Comparison of ENCODE assay signal across 7 mouse cellular contexts in the genomic region with DNA sequence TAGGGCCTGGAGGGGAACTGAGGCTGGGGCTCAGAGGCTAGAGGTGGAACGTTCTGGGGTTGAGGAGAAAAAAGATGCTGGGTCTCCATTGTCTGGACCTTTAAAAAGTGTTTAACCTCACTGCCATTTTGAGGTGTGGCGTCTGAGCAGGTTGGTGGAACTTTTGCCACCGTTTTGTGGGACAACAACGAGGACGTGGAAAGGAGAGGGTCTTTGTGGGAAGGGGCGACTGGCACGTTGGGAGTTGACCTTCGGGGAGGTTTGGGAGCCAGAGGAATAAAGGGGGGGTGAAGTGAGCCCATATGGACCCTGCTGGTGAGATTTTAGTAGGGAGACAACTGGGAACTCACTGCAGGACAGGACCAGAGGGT. TPM values are rescaled to one million over a fixed set of nuclear protein-coding genes. Genes with fewer than 3 reads are reported as not detected.
DNase-seq lines count a peak whose midpoint lies in the region; ATAC-seq and TF ChIP-seq lines count a peak whose summit lies in the region.

No protein-coding gene starts in this region.

- intact Hi-C loops in left cerebral cortex, postnatal 14 days (cut with DNase I) = no loop called here

- H3K27me3 ChIP-seq in lung, embryonic 15.5 days = no peaks in the 10 kb centered on the region
- H3K27me3 ChIP-seq in embryonic facial prominence, embryonic 15.5 days = no peaks in the 10 kb centered on the region
- no peaks in the 10 kb centered on the region for H3K27me3 ChIP-seq in limb, embryonic 11.5 days (ENCODE audit: control insufficient read depth, insufficient read depth, low read length)

- H3K4me1 ChIP-seq in lung, embryonic 15.5 days = peaks cover 19% of the 10 kb centered on the region
- peaks cover 22% of the 10 kb centered on the region for H3K4me1 ChIP-seq in embryonic facial prominence, embryonic 15.5 days
- peaks cover 6% of the 10 kb centered on the region; the same call in 1 of the 2 replicates for H3K4me1 ChIP-seq in limb, embryonic 11.5 days (ENCODE audit: control insufficient read depth, insufficient read depth, low read length)
- no peaks in the 10 kb centered on the region; the same call in 1 of the 2 replicates for H3K4me1 ChIP-seq in olfactory bulb, adult 2 months (ENCODE audit: control insufficient read depth, insufficient read depth, low read length)

- peak overlapping the region; percentile 61 for H3K4me2 ChIP-seq in lung, embryonic 15.5 days
- peak overlapping the region; percentile 73 for H3K4me2 ChIP-seq in embryonic facial prominence, embryonic 15.5 days (replicated peaks)
- peak overlapping the region; percentile 86 for H3K4me2 ChIP-seq in limb, embryonic 11.5 days (ENCODE audit: low read depth, severe bottlenecking)

- TF ChIP-seq POLR2A in olfactory bulb, adult 2 months (IDR thresholded peaks at IDR 0.05; ENCODE audit: insufficient read depth, low read depth, low read length) = no peak

- peak overlapping the region; percentile 82 for H3K4me3 ChIP-seq in lung, embryonic 15.5 days
- H3K4me3 ChIP-seq in embryonic facial prominence, embryonic 15.5 days (replicated peaks) = peak overlapping the region; percentile 79
- peak overlapping the region; percentile 55 for H3K4me3 ChIP-seq in limb, embryonic 11.5 days (ENCODE audit: low read depth, low read length)
- H3K4me3 ChIP-seq in olfactory bulb, adult 2 months (ENCODE audit: insufficient read depth, low read depth, low read length) = peak overlapping the region; percentile 76

- H3K27ac ChIP-seq in lung, embryonic 15.5 days = peak overlapping the region; percentile 84
- H3K27ac ChIP-seq in embryonic facial prominence, embryonic 15.5 days (replicated peaks) = peak overlapping the region; percentile 89
- peak overlapping the region; percentile 73 for H3K27ac ChIP-seq in limb, embryonic 11.5 days (replicated peaks; ENCODE audit: low read depth, low read length)
- peak overlapping the region; percentile 35 for H3K27ac ChIP-seq in olfactory bulb, adult 2 months (ENCODE audit: insufficient read depth, low read depth, low read length)

- 0% methylated on average over 8 of the region's 8 CpGs for WGBS in lung, embryonic 15.5 days
- under 1% methylated on average over 8 of the region's 8 CpGs for WGBS in embryonic facial prominence, embryonic 15.5 days
- WGBS in limb, embryonic 11.5 days = 0% methylated on average over 8 of the region's 8 CpGs
- WGBS in olfactory bulb, adult 2 months = under 1% methylated on average over 8 of the region's 8 CpGs

- DNase-seq in lung, postnatal 14 days = no peak
- no peak for DNase-seq in limb, embryonic 11.5 days (ENCODE audit: low spot score)
- no peak for DNase-seq in layer of hippocampus, adult 8-10 months (ENCODE audit: low spot score in 2 of 2)
- no peak for DNase-seq in left cerebral cortex, postnatal 14 days (ENCODE audit: low spot score in 2 of 2)

- no peaks in the 10 kb centered on the region for H3K9me3 ChIP-seq in lung, embryonic 15.5 days
- no peaks in the 10 kb centered on the region for H3K9me3 ChIP-seq in embryonic facial prominence, embryonic 15.5 days (replicated peaks)
- no peaks in the 10 kb centered on the region for H3K9me3 ChIP-seq in limb, embryonic 11.5 days (ENCODE audit: control insufficient read depth, low read length)

- peaks cover 66% of the 10 kb centered on the region for H3K36me3 ChIP-seq in lung, embryonic 15.5 days
- H3K36me3 ChIP-seq in embryonic facial prominence, embryonic 15.5 days = peaks cover 71% of the 10 kb centered on the region
- peaks cover 41% of the 10 kb centered on the region for H3K36me3 ChIP-seq in limb, embryonic 11.5 days (ENCODE audit: control insufficient read depth, insufficient read depth, low read length)

- no peak for TF ChIP-seq CTCF in olfactory bulb, adult 2 months (IDR thresholded peaks at IDR 0.05; ENCODE audit: insufficient read depth, low read depth, low read length)

- ATAC-seq in lung, embryonic 15.5 days (ENCODE audit: borderline replicate concordance, extremely low read depth, low FRiP score, low TSS enrichment) = no peak
- no peak; the same call in 1 of the 2 replicates for ATAC-seq in embryonic facial prominence, embryonic 15.5 days (ENCODE audit: insufficient number of reproducible peaks, low FRiP score, low TSS enrichment, low read depth)
- ATAC-seq in limb, embryonic 11.5 days (ENCODE audit: insufficient number of reproducible peaks, low FRiP score, low TSS enrichment, low read depth) = no peak

- peak overlapping the region; percentile 91 for H3K9ac ChIP-seq in lung, embryonic 15.5 days
- H3K9ac ChIP-seq in embryonic facial prominence, embryonic 15.5 days = peak overlapping the region; percentile 87
- H3K9ac ChIP-seq in limb, embryonic 11.5 days (ENCODE audit: low read length) = peak overlapping the region; percentile 87

RNA-seq across cellular contexts. Expression of a gene that starts 0.5 kb away (rescaled TPM):
- 420 and 427 TPM in 2 replicates for polyA plus RNA-seq in lung, embryonic 15.5 days (2015; fragmentation: Nextera tagmentation; extraction: Ambion mirVana)
- 443 and 458 TPM in 2 replicates for polyA plus RNA-seq in embryonic facial prominence, embryonic 15.5 days (2015; fragmentation: Nextera tagmentation; extraction: Ambion mirVana)
- polyA plus RNA-seq in limb, embryonic 11.5 days (2014; fragmentation: Nextera tagmentation; extraction: Ambion mirVana) = 567 and 588 TPM in 2 replicates
- polyA plus RNA-seq in olfactory bulb, adult 2 months (2012; ENCODE audit: insufficient read depth, insufficient read length, low replicate concordance, missing spikeins) = 678 TPM in 1 of 2 replicates, not detected in the other
- total RNA-seq in layer of hippocampus, adult 8-10 months (2022) = 100 to 1,000 TPM; 223 to 248 (median 236) TPM
- 100 to 1,000 TPM; 188 to 198 TPM for total RNA-seq in left cerebral cortex, postnatal 14 days (2021)

RNA-seq across cellular contexts. Expression of a gene that starts 13.7 kb away (rescaled TPM):
- polyA plus RNA-seq in lung, embryonic 15.5 days (2015; fragmentation: Nextera tagmentation; extraction: Ambion mirVana) = 28.4 and 29.7 TPM in 2 replicates
- 31.0 and 32.8 TPM in 2 replicates for polyA plus RNA-seq in embryonic facial prominence, embryonic 15.5 days (2015; fragmentation: Nextera tagmentation; extraction: Ambion mirVana)
- 33.2 and 35.2 TPM in 2 replicates for polyA plus RNA-seq in limb, embryonic 11.5 days (2014; fragmentation: Nextera tagmentation; extraction: Ambion mirVana)
- polyA plus RNA-seq in olfactory bulb, adult 2 months (2012; ENCODE audit: insufficient read depth, insufficient read length, low replicate concordance, missing spikeins) = not detected in 2 replicates
- 10 to 100 TPM; 21.5 to 22.2 (median 21.9) TPM for total RNA-seq in layer of hippocampus, adult 8-10 months (2022)
- total RNA-seq in left cerebral cortex, postnatal 14 days (2021) = 10 to 100 TPM; 16.7 to 16.8 TPM

RNA-seq across cellular contexts. Expression of a gene that starts 21.7 kb away (rescaled TPM):
- 24.7 and 25.6 TPM in 2 replicates for polyA plus RNA-seq in lung, embryonic 15.5 days (2015; fragmentation: Nextera tagmentation; extraction: Ambion mirVana)
- 71.9 and 92.4 TPM in 2 replicates for polyA plus RNA-seq in embryonic facial prominence, embryonic 15.5 days (2015; fragmentation: Nextera tagmentation; extraction: Ambion mirVana)
- 7.7 and 8.9 TPM in 2 replicates for polyA plus RNA-seq in limb, embryonic 11.5 days (2014; fragmentation: Nextera tagmentation; extraction: Ambion mirVana)
- polyA plus RNA-seq in olfactory bulb, adult 2 months (2012; ENCODE audit: insufficient read depth, insufficient read length, low replicate concordance, missing spikeins) = not detected in 2 replicates
- 10 to 100 TPM; 27.0 to 32.2 (median 29.0) TPM for total RNA-seq in layer of hippocampus, adult 8-10 months (2022)
- total RNA-seq in left cerebral cortex, postnatal 14 days (2021) = 10 to 100 TPM; 15.7 to 23.9 TPM

RNA-seq across cellular contexts. Expression of a gene that starts 25.7 kb away (rescaled TPM):
- 165 and 173 TPM in 2 replicates for polyA plus RNA-seq in lung, embryonic 15.5 days (2015; fragmentation: Nextera tagmentation; extraction: Ambion mirVana)
- polyA plus RNA-seq in embryonic facial prominence, embryonic 15.5 days (2015; fragmentation: Nextera tagmentation; extraction: Ambion mirVana) = 155 and 156 TPM in 2 replicates
- 58.5 and 62.0 TPM in 2 replicates for polyA plus RNA-seq in limb, embryonic 11.5 days (2014; fragmentation: Nextera tagmentation; extraction: Ambion mirVana)
- not detected in 2 replicates for polyA plus RNA-seq in olfactory bulb, adult 2 months (2012; ENCODE audit: insufficient read depth, insufficient read length, low replicate concordance, missing spikeins)
- total RNA-seq in layer of hippocampus, adult 8-10 months (2022) = 10 to 100 TPM; 53.7 to 66.5 (median 56.2) TPM
- total RNA-seq in left cerebral cortex, postnatal 14 days (2021) = 10 to 100 TPM; 48.6 to 50.3 TPM

RNA-seq across cellular contexts. Expression of a gene that starts 38.0 kb away (rescaled TPM):
- 30.8 and 35.6 TPM in 2 replicates for polyA plus RNA-seq in lung, embryonic 15.5 days (2015; fragmentation: Nextera tagmentation; extraction: Ambion mirVana)
- 41.3 and 43.1 TPM in 2 replicates for polyA plus RNA-seq in embryonic facial prominence, embryonic 15.5 days (2015; fragmentation: Nextera tagmentation; extraction: Ambion mirVana)
- polyA plus RNA-seq in limb, embryonic 11.5 days (2014; fragmentation: Nextera tagmentation; extraction: Ambion mirVana) = 17.9 and 18.0 TPM in 2 replicates
- not detected in 2 replicates for polyA plus RNA-seq in olfactory bulb, adult 2 months (2012; ENCODE audit: insufficient read depth, insufficient read length, low replicate concordance, missing spikeins)
- total RNA-seq in layer of hippocampus, adult 8-10 months (2022) = 10 to 100 TPM; 14.1 to 17.4 (median 15.3) TPM
- total RNA-seq in left cerebral cortex, postnatal 14 days (2021) = 1 to 10 TPM; 7.4 to 9.0 TPM

Comparison
In these comparisons a context has a peak if more than half of its experiments do, and no peak if none do; other contexts are left out.
1. H3K27ac ChIP-seq: peak in every context shown above with its lines; median percentile 89 in embryonic facial prominence, embryonic 15.5 days; 84 in lung, embryonic 15.5 days; 73 in limb, embryonic 11.5 days; 35 in olfactory bulb, adult 2 months.
2. RNA of a gene that starts 13.7 kb away (polyA plus RNA-seq): 33.2 to 35.2 TPM in limb, embryonic 11.5 days, 31.0 to 32.8 TPM in embryonic facial prominence, embryonic 15.5 days and 28.4 to 29.7 TPM in lung, embryonic 15.5 days; not detected in olfactory bulb, adult 2 months; every median in the first group is over 10 times any median in the second.
3. Peak in every context shown above with its lines, with median percentiles within 50 percentile points of each other: H3K4me2 ChIP-seq, H3K4me3 ChIP-seq and H3K9ac ChIP-seq.